Mouse (Mus musculus): ENCODE measurements around the gene Spata13.

DNA sequence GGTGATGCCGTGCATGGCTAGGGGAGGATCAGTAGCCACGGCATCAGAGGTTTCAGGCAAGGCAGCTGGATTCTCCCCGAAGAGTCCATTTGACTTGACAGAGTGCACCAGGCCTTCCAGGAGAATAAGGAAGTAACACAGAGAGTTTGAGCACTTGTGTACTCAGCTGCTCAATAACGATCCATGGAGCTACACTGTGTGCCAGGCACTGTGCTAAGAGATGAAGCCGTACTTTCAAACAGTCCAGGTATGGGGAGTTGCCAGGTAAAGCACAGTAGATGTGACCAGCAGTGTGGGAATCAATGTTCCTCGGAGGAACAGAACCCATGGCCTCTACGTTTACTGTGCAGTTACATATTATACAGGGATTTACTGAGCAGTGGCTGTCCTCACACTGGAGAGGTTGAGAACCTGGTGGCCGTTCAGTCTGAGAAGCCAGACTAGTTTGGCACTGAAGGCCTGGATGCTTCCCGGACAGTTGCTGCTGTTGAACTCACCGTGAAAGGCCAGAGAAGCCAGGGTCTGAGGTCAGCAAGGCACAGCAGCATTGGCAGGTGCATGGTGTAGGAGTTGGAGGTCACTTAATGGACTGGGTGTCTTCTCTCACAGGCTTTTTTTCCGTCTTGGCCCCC is 29.6 kb downstream of the Spata13 start:
- TF ChIP-seq EP300 (IDR thresholded peaks at IDR 0.05; ENCODE audit: low read depth in 1 of 2, low read length in 2 of 2) (no peak), CTCF (IDR thresholded peaks at IDR 0.05 in 2 of 3, conservative IDR thresholded peaks at IDR 0.05 in 1 of 3; ENCODE audit: control insufficient read depth in 1 of 3, insufficient read depth in 1 of 3, low read depth in 2 of 3, low read length in 3 of 3, poor library complexity in 1 of 3, severe bottlenecking in 1 of 3) (no peak), E2F4 (IDR thresholded peaks at IDR 0.05; ENCODE audit: borderline replicate concordance, low read depth, low read length) (no peak), UBTF (IDR thresholded peaks at IDR 0.05; ENCODE audit: borderline replicate concordance, insufficient read depth, low read depth, low read length) (no peak), POLR2AphosphoS5 (IDR thresholded peaks at IDR 0.05; ENCODE audit: borderline replicate concordance, low read depth, low read length) (no peak), POLR2A (IDR thresholded peaks at IDR 0.05; ENCODE audit: control insufficient read depth in 1 of 2, insufficient read depth in 1 of 2, low read depth in 1 of 2, low read length in 2 of 2, poor library complexity in 1 of 2) (no peak), RAD21 (IDR thresholded peaks at IDR 0.05; ENCODE audit: low read depth, low read length) (no peak)

Data from MEL (cell line).